Mouse (Mus musculus) embryonic facial prominence, embryonic 14.5 days (tissue): ENCODE measurements at regions not wholly inside any gene's neighbourhood (a gene's known extent, or its start where the extent isn't known, plus 50 kb on each side); places are given as distances from the start of the nearest gene placed in this dataset.

Experiments used
- ATAC-seq: fragments of 200-750 bp; cut with Nextera tagmentation; 2 replicates; pipeline ENCODE4 v1.8.0; 2017; ENCODE audit warnings: low read depth, moderate number of reproducible peaks, moderate TSS enrichment
- DNase-seq: peaks from one replicate; pipeline ENCODE4 v3.0.0-alpha.2; 2015; ENCODE audit warnings: low spot score
- H3K27ac ChIP-seq: fragments of 300-500 bp; sonication (generic); replicated peaks from 2 replicates; pipeline ENCODE4 v1.5.1; 2014; ENCODE audit warnings: low read depth, mild to moderate bottlenecking, low read length, moderate library complexity
- H3K27me3 ChIP-seq: fragments of 300-500 bp; sonication (generic); replicated peaks from 2 replicates; pipeline ENCODE4 v1.6.1; 2014; ENCODE audit warnings: low read length; ENCODE audit not compliant: control insufficient read depth, insufficient read depth
- H3K36me3 ChIP-seq: fragments of 300-500 bp; sonication (generic); 2 replicates; pipeline ENCODE4 v1.6.1; 2014; ENCODE audit warnings: low read length, mixed read lengths; ENCODE audit not compliant: control insufficient read depth, insufficient read depth
- H3K4me1 ChIP-seq: fragments of 300-500 bp; sonication (generic); 2 replicates; pipeline ENCODE4 v1.6.1; 2014; ENCODE audit warnings: antibody characterized with exemption, low read length; ENCODE audit not compliant: control insufficient read depth, insufficient read depth
- H3K4me2 ChIP-seq: fragments of 300-500 bp; sonication (generic); 2 replicates; pipeline ENCODE4 v1.6.1; 2014; ENCODE audit warnings: low read depth, mild to moderate bottlenecking, low read length, moderate library complexity, mixed read lengths
- H3K4me3 ChIP-seq: fragments of 300-500 bp; sonication (generic); 2 replicates; pipeline ENCODE4 v1.5.1; 2014; ENCODE audit warnings: low read depth, mild to moderate bottlenecking, low read length
- H3K9ac ChIP-seq: fragments of 300-500 bp; sonication (generic); 2 replicates; pipeline ENCODE4 v1.6.1; 2014; ENCODE audit warnings: low read depth, mild to moderate bottlenecking, low read length, moderate library complexity, mixed read lengths
- H3K9me3 ChIP-seq: fragments of 300-500 bp; sonication (generic); 2 replicates; pipeline ENCODE4 v1.6.1; 2016; ENCODE audit warnings: low read length; ENCODE audit not compliant: control insufficient read depth
- WGBS: fragments of 180-500 bp; shearing (Covaris S2); extraction: QIAGEN DNeasy Blood & Tissue Kit; methylation state at CpG from one replicate; pipeline ENCODE4 v1.1.7; 2014; 5-methylcytosine and 5-hydroxymethylcytosine counted together

DNA sequence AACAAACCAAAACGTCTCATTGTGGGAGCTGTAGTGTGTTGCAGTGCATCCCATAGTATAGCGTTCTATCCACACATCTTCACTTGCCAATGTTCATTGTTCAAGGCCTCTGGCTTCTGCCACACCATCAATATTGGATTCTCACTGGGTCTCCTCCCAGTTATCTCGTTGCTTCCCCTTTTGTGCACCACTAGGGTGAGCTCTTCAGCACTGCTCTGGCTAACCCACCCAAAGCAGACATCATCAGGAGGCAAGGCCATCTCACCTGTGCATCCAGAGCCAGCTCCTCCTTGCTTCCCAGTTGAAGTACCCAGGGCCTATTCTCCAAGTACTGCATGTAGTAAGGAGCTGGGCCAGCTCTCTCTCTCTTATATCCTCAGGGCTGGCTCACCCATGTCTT is 77.0 kb upstream of the Foxa2 start:
- DNase-seq: no peak
- Histone ChIP-seq H3K9ac (no peak overlapping the region), H3K36me3 (no peaks in the 10 kb centered on the region), H3K27me3 (no peaks in the 10 kb centered on the region), H3K4me2 (no peak overlapping the region), H3K9me3 (no peaks in the 10 kb centered on the region), H3K4me1 (no peaks in the 10 kb centered on the region), H3K27ac (no peak overlapping the region), H3K4me3 (no peak overlapping the region)
- ATAC-seq: no peak
- 42% methylated on average over 3 of the region's 3 CpGs for WGBS

DNA sequence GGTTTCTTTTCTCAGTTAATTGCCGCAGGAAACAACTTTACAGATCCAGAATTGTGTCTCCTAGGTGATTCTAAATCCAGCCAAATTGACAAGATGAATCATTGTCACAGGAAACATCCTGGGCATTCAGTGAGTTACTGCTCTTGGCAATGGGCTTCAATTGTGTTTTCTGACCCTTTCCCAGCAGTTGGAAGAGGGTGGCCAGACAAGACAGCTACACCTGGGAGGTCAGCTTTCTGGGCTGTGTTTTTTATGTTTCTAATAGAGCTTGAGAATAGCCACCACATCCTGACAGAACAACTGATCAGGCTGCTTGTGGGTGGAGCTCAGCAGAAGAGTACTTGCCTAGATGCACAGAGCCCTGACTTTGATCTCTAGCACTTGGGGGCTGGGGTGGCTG is 87.0 kb upstream of the Foxa2 start:
- Histone ChIP-seq H3K4me3 (no peak overlapping the region), H3K36me3 (no peaks in the 10 kb centered on the region), H3K4me2 (no peak overlapping the region), H3K27me3 (no peaks in the 10 kb centered on the region), H3K9me3 (no peaks in the 10 kb centered on the region), H3K4me1 (no peaks in the 10 kb centered on the region), H3K9ac (no peak overlapping the region), H3K27ac (no peak overlapping the region)
- DNase-seq: no peak
- ATAC-seq: no peak
- 83% methylated on average over 1 of the region's 1 CpGs for WGBS

DNA sequence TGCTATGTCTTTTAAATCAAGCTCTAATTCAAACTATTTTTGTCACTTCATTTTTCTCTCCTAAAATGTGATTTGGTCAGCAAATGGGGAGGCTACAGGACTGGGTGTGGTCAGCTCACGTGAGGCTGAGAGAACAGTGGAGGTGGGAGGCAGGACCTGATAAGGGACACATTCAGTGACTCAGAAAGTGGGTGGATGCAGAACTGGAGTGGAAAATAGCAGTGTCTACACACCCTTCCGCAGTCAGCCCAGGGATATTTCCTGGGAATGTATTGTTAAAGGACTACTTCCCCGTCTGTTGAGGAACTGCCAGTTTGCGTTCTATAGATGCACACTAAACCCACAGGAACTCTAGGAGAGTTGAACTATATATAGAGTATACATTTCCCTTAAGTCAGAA is 95.2 kb upstream of the Foxa2 start:
- Histone ChIP-seq H3K9ac (no peak overlapping the region), H3K36me3 (no peaks in the 10 kb centered on the region), H3K4me2 (no peak overlapping the region), H3K4me3 (no peak overlapping the region), H3K9me3 (no peaks in the 10 kb centered on the region), H3K27ac (no peak overlapping the region), H3K4me1 (no peaks in the 10 kb centered on the region), H3K27me3 (no peaks in the 10 kb centered on the region)
- WGBS: 68% methylated on average over 4 of the region's 4 CpGs
- ATAC-seq (no peak), DNase-seq (no peak)

DNA sequence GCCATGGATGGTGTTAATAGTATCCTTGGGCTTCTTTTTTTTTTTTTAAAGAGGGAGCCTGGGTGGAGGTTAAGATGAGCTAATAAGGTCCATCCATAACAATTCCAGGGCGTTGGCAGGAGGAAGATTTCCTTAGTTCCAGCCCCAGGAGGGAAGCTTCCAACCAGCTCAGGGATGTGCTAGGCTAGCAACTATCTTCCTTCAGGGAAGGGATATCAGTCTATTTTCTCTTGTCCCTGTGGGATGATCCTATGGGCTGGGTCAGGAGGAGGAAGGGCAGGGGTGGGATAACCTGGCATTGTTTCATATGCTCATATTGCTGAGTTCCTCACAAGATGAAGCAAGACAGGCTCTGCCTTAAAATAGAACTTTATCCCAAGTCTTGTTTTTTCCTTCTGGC is 98.0 kb upstream of the Foxa2 start:
- H3K9me3 ChIP-seq: no peaks in the 10 kb centered on the region
- H3K9ac ChIP-seq: no peak overlapping the region
- ATAC-seq: no peak
- H3K4me2 ChIP-seq: no peak overlapping the region
- H3K27ac ChIP-seq: no peak overlapping the region
- no peaks in the 10 kb centered on the region for H3K27me3 ChIP-seq
- DNase-seq: no peak
- no peaks in the 10 kb centered on the region for H3K36me3 ChIP-seq
- no peak overlapping the region for H3K4me3 ChIP-seq
- WGBS: 50% methylated on average over 1 of the region's 1 CpGs
- no peaks in the 10 kb centered on the region for H3K4me1 ChIP-seq

DNA sequence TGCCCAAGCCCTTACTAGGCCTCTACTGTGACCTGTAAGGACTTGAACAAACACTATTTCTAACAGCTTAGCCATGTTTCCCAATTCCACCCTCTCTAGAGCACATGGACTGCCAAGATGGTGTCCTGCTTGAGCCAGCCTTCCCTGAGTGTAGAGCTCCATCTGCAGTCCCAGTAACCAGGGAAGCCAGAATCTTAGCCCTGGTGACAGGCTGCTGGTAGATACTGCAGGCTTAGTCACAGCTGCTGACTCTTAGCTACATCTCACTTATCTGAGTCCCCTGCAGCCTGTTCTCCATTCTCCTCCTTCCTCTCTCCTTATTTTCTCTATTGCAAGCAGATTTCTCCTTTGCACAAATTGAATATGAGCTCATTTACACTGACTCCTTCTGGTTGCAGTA is 101.5 kb upstream of the Foxa2 start:
- no peaks in the 10 kb centered on the region for H3K27me3 ChIP-seq
- H3K9ac ChIP-seq: no peak overlapping the region
- H3K36me3 ChIP-seq: no peaks in the 10 kb centered on the region
- H3K4me2 ChIP-seq: no peak overlapping the region
- H3K4me3 ChIP-seq: no peak overlapping the region
- ATAC-seq (no peak), DNase-seq (no peak)
- H3K9me3 ChIP-seq: no peaks in the 10 kb centered on the region
- no peaks in the 10 kb centered on the region for H3K4me1 ChIP-seq
- no peak overlapping the region for H3K27ac ChIP-seq

DNA sequence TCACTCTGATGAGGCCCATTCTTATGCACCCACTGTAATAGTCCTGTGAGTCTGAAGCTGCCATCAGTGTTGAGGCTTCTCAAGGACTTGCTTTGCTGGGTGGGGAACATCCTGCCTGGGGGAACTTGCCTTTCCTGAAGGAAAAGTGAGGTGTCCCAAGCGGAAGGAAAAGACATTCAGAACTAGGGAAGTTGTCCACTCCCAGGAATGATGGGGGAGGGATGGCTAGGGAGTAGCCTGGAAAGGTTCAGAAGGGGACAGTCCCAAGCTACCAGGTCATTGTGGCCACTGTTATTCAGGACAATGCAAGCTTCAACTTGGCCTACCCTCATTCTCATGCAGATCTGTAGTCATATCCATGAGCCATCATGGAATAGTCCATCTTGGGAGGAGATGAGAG is 102.7 kb upstream of the Foxa2 start:
- H3K9ac ChIP-seq: no peak overlapping the region
- 71% methylated on average over 1 of the region's 1 CpGs for WGBS
- DNase-seq (no peak), ATAC-seq (no peak)
- no peaks in the 10 kb centered on the region for H3K27me3 ChIP-seq
- H3K36me3 ChIP-seq: no peaks in the 10 kb centered on the region
- H3K4me2 ChIP-seq: no peak overlapping the region
- no peaks in the 10 kb centered on the region for H3K9me3 ChIP-seq
- no peak overlapping the region for H3K27ac ChIP-seq
- no peak overlapping the region for H3K4me3 ChIP-seq
- H3K4me1 ChIP-seq: no peaks in the 10 kb centered on the region

DNA sequence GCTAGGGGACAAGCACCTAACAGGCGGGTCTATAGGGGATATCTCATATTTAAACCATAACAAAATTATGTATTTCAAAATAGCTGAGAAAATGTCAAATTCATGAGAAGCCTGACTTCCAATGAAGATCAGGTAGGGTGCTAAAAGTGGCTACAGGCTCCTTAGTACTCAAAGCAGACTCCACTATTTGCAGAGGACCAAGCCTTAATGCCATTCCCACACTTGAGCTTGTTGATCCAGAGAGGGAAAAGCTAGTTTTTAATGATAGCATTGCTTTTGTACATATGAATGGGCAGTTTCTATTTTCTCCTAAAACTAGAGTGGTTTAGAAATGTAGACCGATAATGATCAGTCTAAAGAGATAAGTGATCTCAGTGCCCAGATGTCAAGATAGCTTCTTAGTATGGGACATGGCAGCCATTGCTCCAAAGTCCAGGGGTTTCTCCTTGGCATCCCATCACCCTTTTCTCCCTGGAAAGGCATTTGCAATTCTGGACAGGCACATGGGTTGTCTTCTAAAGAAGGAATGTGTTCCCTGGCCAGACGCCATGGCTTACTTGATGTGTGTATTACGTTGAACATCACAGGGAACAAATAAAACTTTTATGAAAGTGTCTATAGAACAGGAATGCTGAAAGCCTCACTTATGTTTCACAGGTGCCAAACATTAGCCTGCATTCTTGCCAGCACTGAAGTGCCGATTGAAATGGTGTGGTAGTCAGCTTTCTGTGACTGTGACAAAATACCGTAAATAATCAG is 106.9 kb upstream of the Foxa2 start:
- DNase-seq: peak; percentile 24
- Histone ChIP-seq H3K4me3 (no peak overlapping the region), H3K27me3 (no peaks in the 10 kb centered on the region), H3K9me3 (no peaks in the 10 kb centered on the region), H3K36me3 (no peaks in the 10 kb centered on the region), H3K9ac (no peak overlapping the region), H3K4me1 (no peaks in the 10 kb centered on the region), H3K4me2 (no peak overlapping the region), H3K27ac (no peak overlapping the region)
- 76% methylated on average over 6 of the region's 6 CpGs for WGBS
- no peak for ATAC-seq

DNA sequence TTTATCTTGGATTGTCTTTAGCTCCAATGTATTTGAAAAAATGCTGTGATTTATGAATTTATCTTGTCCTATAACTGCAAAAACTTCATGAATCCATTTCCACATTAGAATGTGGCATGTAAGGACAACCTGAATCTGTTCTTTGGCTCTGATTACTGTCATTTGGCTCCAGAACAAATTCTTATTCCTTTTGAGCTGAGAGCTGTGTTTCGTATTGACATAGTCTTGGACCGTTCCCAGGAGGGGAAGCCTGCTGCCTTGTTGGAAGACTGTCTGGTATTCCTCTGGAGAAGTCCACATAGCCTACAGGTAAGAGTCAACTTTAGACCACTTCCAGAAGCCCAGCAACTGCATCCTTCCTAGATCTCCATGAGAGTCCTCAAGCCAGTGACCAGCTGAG is 109.4 kb upstream of the Foxa2 start:
- Histone ChIP-seq H3K9ac (no peak overlapping the region), H3K9me3 (no peaks in the 10 kb centered on the region), H3K4me1 (no peaks in the 10 kb centered on the region), H3K4me2 (no peak overlapping the region), H3K36me3 (no peaks in the 10 kb centered on the region), H3K27me3 (no peaks in the 10 kb centered on the region), H3K27ac (no peak overlapping the region), H3K4me3 (no peak overlapping the region)
- WGBS: 84% methylated on average over 2 of the region's 2 CpGs
- ATAC-seq (no peak), DNase-seq (no peak)

DNA sequence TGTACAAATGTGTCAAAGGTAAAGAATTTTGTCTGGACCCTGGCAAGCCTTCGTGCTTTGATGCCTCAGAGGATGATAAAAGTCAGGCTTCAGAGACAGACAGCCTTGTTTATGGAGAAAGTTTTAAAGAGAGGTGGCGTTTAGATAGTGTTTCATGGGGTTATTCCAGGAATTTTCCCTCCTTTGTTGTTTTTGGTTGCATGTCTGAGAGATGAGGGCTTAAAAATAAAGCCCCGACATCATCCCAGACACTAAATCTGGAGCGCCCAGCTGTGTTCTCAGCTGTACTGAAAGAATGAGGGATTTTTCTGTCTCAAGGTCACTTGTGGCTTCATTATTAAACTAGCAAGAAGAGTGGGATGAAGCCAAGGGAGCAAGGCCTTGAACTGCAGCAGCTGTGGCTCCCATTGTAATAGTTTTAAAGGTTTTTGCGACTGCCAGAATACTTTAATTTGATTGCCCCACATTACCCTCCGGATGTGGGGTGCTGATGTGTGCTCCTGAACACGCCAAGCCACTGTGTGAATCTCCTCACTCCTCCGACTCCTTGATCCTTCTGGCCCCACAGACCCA is 112.3 kb upstream of the Foxa2 start:
- ATAC-seq: no peak
- H3K36me3 ChIP-seq: no peaks in the 10 kb centered on the region
- no peaks in the 10 kb centered on the region for H3K4me1 ChIP-seq
- H3K27me3 ChIP-seq: no peaks in the 10 kb centered on the region
- no peaks in the 10 kb centered on the region for H3K9me3 ChIP-seq
- WGBS: 59% methylated on average over 8 of the region's 8 CpGs
- no peak overlapping the region for H3K4me3 ChIP-seq
- peak; percentile 41 for DNase-seq
- H3K4me2 ChIP-seq: no peak overlapping the region
- H3K27ac ChIP-seq: no peak overlapping the region
- H3K9ac ChIP-seq: no peak overlapping the region
